Mouse (Mus musculus): ENCODE measurements around the gene Cstf2. TPM values are rescaled to one million over a fixed set of nuclear protein-coding genes. Genes with fewer than 3 reads are reported as not detected.

The Cstf2 gene
- 6.9 and 8.8 TPM in 2 replicates for polyA plus RNA-seq (2012; rRNA removed)

DNA sequence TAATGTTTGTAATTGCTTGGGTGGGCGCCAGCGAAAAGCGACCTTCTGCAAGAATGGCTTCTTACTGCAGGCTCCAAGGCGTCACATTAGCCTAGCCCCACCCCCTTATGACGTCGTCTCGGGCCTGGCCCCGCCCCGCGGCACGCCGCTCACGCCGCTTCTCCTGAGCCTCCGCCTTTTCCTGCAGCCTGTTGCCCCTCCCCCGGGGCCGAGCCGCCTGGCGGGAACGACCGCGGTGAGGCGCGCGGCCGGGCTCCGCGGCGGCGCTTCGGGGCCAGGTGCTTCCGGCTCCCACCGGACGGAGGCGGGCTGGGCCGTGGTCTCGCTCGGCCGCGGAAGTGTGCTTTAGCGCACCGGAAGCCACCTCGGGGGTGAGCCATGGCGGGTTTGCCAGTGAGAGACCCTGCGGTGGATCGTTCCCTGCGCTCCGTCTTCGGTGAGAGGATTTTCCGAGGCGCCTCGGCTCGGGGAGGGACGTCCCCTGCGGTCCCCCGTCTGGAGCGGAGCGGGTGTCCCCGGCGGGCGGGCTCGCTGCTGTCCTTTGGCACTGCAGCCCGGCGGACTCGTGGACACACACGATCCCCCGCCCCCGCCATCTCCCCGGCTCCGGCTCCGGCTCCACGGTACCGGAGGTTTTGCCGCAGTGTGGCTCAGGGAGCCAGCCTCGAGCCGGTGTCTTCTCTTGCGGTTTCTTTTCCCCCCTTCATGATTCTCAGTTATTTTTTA lies at the start of gene Cstf2:
Gene Cstf2, plus strand, starts transcription at position 201 of the 726 bp plus-strand sequence.
- H3K4me1 ChIP-seq (ENCODE audit: control insufficient read depth, insufficient read depth, insufficient read length, low read length), result no peaks in the 10 kb centered on the region
- 15% methylated on average over 75 of the region's 77 CpGs for WGBS

DNA sequence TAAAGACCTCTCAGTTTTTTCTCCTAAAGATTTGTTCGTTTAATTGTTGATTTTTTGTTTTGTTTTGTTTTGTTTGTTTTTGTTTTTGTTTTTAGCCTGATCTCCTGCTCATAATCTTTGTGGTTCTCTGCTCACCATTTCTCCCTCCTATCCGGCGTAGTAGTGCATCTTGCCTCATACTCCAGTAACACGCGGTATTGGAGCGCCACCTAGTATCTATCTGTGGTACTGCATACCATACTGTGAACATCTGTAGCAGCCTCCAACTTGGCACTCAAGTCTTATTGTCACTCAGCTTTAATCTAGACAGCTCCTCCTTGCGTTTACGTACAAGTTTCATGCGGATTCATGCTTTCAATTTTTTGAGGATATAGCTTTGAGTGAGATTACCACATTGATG lies 40.0 kb upstream of the Cstf2 start:
- no peaks in the 10 kb centered on the region for H3K27me3 ChIP-seq (ENCODE audit: control insufficient read depth, insufficient read depth, low read length)
- no peaks in the 10 kb centered on the region for H3K4me1 ChIP-seq (ENCODE audit: control insufficient read depth, insufficient read depth, insufficient read length, low read length)
- TF ChIP-seq POLR2A (IDR thresholded peaks at IDR 0.05; ENCODE audit: low read depth, low read length) (no peak), CTCF (IDR thresholded peaks at IDR 0.05; ENCODE audit: extremely low read depth, insufficient read length, insufficient replicate concordance, low read depth, low read length) (no peak)
- no peak overlapping the region for H3K27ac ChIP-seq (ENCODE audit: insufficient read depth, low read depth, low read length)
- 7% methylated on average over 9 of the region's 9 CpGs for WGBS
- no peaks in the 10 kb centered on the region for H3K36me3 ChIP-seq (ENCODE audit: control insufficient read depth, insufficient read depth, low read length)
- H3K4me3 ChIP-seq (ENCODE audit: low read depth, low read length), result no peak overlapping the region

More for the DNA sequence above, at the start of gene Cstf2:
- Histone ChIP-seq H3K4me3 (ENCODE audit: low read depth, low read length) (peak within 1 kb of the TSS; percentile 86), H3K27ac (ENCODE audit: insufficient read depth, low read depth, low read length) (peak within 1 kb of the TSS; percentile 55), H3K36me3 (ENCODE audit: control insufficient read depth, insufficient read depth, low read length) (peaks cover 9% of the 10 kb centered on the region; the same call in 1 of the 2 replicates), H3K27me3 (ENCODE audit: control insufficient read depth, insufficient read depth, low read length) (no peaks in the 10 kb centered on the region)
- TF ChIP-seq POLR2A (IDR thresholded peaks at IDR 0.05; ENCODE audit: low read depth, low read length) (peak; percentile 27; the same call in 1 of the 2 replicates), CTCF (IDR thresholded peaks at IDR 0.05; ENCODE audit: extremely low read depth, insufficient read length, insufficient replicate concordance, low read depth, low read length) (no peak)

DNA sequence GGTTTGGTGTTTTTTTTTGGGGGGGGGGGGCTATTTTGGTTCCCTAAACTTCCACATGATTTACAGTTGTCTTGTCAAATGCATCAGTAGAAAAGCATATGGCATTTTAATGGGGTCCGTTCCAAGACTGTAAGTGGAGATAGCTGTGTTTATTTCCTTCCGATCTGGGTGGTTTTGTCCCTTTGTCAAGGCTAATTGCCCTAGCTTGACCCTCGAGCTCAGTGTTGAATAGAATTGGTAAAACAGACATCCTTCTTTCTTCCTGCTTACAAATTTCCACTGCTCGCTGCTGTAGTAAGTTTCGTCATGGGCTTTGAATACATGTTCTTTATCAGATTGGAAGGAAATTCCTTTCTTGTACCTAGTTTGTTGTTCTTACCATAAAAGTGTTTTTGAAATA lies 38.3 kb upstream of the Cstf2 start:
- H3K27me3 ChIP-seq (ENCODE audit: control insufficient read depth, insufficient read depth, low read length), result no peaks in the 10 kb centered on the region
- H3K4me3 ChIP-seq (ENCODE audit: low read depth, low read length), result no peak overlapping the region
- no peak overlapping the region for H3K27ac ChIP-seq (ENCODE audit: insufficient read depth, low read depth, low read length)
- H3K36me3 ChIP-seq (ENCODE audit: control insufficient read depth, insufficient read depth, low read length), result no peaks in the 10 kb centered on the region
- TF ChIP-seq CTCF (IDR thresholded peaks at IDR 0.05; ENCODE audit: extremely low read depth, insufficient read length, insufficient replicate concordance, low read depth, low read length) (no peak), POLR2A (IDR thresholded peaks at IDR 0.05; ENCODE audit: low read depth, low read length) (no peak)
- H3K4me1 ChIP-seq (ENCODE audit: control insufficient read depth, insufficient read depth, insufficient read length, low read length), result no peaks in the 10 kb centered on the region
- WGBS, result 48% methylated on average over 5 of the region's 5 CpGs

DNA sequence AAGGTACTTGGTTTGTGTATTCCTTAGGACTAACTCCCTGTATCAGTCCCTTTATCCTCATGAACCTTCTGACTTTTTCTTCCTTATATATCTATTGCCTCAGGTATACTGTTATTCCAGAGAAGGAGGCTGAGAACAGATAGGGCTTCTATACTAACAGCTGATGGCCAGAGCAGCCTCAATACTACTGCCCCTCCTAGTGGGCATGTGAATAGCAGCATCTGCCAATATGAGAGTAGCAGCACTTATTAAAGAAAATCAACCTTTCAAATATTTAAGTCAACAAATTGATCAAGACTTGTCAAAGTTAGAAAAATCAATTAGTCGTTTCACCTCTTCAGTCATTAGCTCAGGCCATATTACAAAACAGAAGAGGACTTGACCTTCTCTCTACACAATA lies 10.0 kb upstream of the Cstf2 start:
- WGBS, result 49% methylated on average over 1 of the region's 1 CpGs
- H3K4me3 ChIP-seq (ENCODE audit: low read depth, low read length), result no peak overlapping the region

GRCm38 (mm10) chrX:134056897-134057296 lies 2.1 kb upstream of the Cstf2 start:
- Histone ChIP-seq H3K4me1 (ENCODE audit: control insufficient read depth, insufficient read depth, insufficient read length, low read length) (no peaks in the 10 kb centered on the region), H3K4me3 (ENCODE audit: low read depth, low read length) (no peak overlapping the region), H3K36me3 (ENCODE audit: control insufficient read depth, insufficient read depth, low read length) (peaks cover 4% of the 10 kb centered on the region; the same call in 1 of the 2 replicates), H3K27ac (ENCODE audit: insufficient read depth, low read depth, low read length) (no peak overlapping the region), H3K27me3 (ENCODE audit: control insufficient read depth, insufficient read depth, low read length) (no peaks in the 10 kb centered on the region)
- 74% methylated on average over 2 of the region's 2 CpGs for whole genome bisulfite sequencing
- no peak for TF ChIP-seq POLR2A (IDR thresholded peaks at IDR 0.05; ENCODE audit: low read depth, low read length)
- no peak for TF ChIP-seq CTCF (IDR thresholded peaks at IDR 0.05; ENCODE audit: extremely low read depth, insufficient read length, insufficient replicate concordance, low read depth, low read length)

More for the DNA sequence above, 10.0 kb upstream of the Cstf2 start:
- Histone ChIP-seq H3K4me1 (ENCODE audit: control insufficient read depth, insufficient read depth, insufficient read length, low read length) (no peaks in the 10 kb centered on the region), H3K36me3 (ENCODE audit: control insufficient read depth, insufficient read depth, low read length) (no peaks in the 10 kb centered on the region), H3K27ac (ENCODE audit: insufficient read depth, low read depth, low read length) (no peak overlapping the region), H3K27me3 (ENCODE audit: control insufficient read depth, insufficient read depth, low read length) (no peaks in the 10 kb centered on the region)
- no peak for TF ChIP-seq POLR2A (IDR thresholded peaks at IDR 0.05; ENCODE audit: low read depth, low read length)
- no peak for TF ChIP-seq CTCF (IDR thresholded peaks at IDR 0.05; ENCODE audit: extremely low read depth, insufficient read length, insufficient replicate concordance, low read depth, low read length)

GRCm38 (mm10) chrX:134058040-134058875 lies 729 bp upstream of the Cstf2 start:
- peaks cover 9% of the 10 kb centered on the region; the same call in 1 of the 2 replicates for H3K36me3 ChIP-seq (ENCODE audit: control insufficient read depth, insufficient read depth, low read length)
- no peak overlapping the region; the same call in 1 of the 2 replicates for H3K27ac ChIP-seq (ENCODE audit: insufficient read depth, low read depth, low read length)
- no peaks in the 10 kb centered on the region for H3K27me3 ChIP-seq (ENCODE audit: control insufficient read depth, insufficient read depth, low read length)
- 54% methylated on average over 14 of the region's 14 CpGs for WGBS
- no peak overlapping the region for H3K4me3 ChIP-seq (ENCODE audit: low read depth, low read length)
- TF ChIP-seq POLR2A (IDR thresholded peaks at IDR 0.05; ENCODE audit: low read depth, low read length) (no peak), CTCF (IDR thresholded peaks at IDR 0.05; ENCODE audit: extremely low read depth, insufficient read length, insufficient replicate concordance, low read depth, low read length) (no peak)
- no peaks in the 10 kb centered on the region for H3K4me1 ChIP-seq (ENCODE audit: control insufficient read depth, insufficient read depth, insufficient read length, low read length)

DNA sequence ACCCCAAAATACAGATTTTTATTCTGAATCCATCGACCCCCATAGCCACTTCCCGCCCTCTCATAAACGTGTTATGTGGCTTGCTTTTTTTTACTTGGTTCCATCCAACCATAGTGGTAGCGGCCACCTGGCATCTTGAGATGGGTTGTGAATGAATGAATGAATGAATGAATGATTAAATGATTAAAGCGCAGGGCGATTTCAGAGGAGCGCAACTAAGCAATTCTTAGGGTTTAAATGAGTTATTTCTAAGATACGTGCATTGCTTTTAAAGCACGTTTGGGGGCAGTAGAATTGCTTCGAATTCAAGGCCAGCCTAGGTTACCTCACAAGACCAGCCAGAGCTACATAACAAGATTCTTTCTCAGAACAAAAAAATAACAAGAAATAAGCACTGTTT lies 777 bp downstream of the Cstf2 start:
- TF ChIP-seq POLR2A (IDR thresholded peaks at IDR 0.05; ENCODE audit: low read depth, low read length), result no peak
- TF ChIP-seq CTCF (IDR thresholded peaks at IDR 0.05; ENCODE audit: extremely low read depth, insufficient read length, insufficient replicate concordance, low read depth, low read length), result no peak
- Histone ChIP-seq H3K4me3 (ENCODE audit: low read depth, low read length) (peak overlapping the region; percentile 86), H3K4me1 (ENCODE audit: control insufficient read depth, insufficient read depth, insufficient read length, low read length) (no peaks in the 10 kb centered on the region), H3K27me3 (ENCODE audit: control insufficient read depth, insufficient read depth, low read length) (no peaks in the 10 kb centered on the region), H3K27ac (ENCODE audit: insufficient read depth, low read depth, low read length) (peak overlapping the region; percentile 55; the same call in 1 of the 2 replicates), H3K36me3 (ENCODE audit: control insufficient read depth, insufficient read depth, low read length) (peaks cover 10% of the 10 kb centered on the region; the same call in 1 of the 2 replicates)
- WGBS, result 10% methylated on average over 10 of the region's 10 CpGs

All from small intestine, adult 2 months (tissue).